Mouse (Mus musculus): Measurements from ENCODE around the gene Tmprss11g. TPM values are rescaled to one million over a fixed set of nuclear protein-coding genes. Genes with fewer than 3 reads are reported as not detected.

Tmprss11g gene
- polyA plus RNA-seq (2014; fragmentation: Nextera tagmentation; extraction: Ambion mirVana): 0.07 TPM in 1 of 2 replicates, not detected in the other

DNA sequence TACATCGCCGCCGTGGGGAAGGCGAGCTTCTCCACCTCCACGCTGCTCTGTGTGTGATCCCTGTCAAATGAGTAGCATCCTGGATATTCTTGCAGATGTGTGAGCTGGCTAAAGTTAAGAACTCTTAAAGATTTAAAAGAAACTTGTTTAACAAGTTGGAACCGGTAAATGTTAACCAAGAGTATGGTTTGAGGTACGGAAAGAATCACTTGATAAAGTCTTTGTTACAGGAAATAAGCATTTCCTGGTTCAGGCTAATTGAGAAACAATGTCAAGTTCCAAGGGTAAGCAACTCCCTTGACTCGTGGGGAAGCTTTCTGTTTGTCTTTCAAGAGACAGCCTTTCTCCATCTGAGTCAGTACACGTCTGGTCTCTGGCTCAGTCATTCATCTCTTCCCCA, at the start of gene Tmprss11g:
Gene Tmprss11g, minus strand, starts transcription at position 101 of the 400 bp plus-strand sequence.
- no peak within 1 kb of the TSS for H3K4me2 ChIP-seq (ENCODE audit: low read depth, low read length)
- no peaks in the 10 kb centered on the region for H3K27me3 ChIP-seq (ENCODE audit: control insufficient read depth, insufficient read depth, low read length)
- WGBS: 76% methylated on average over 9 of the region's 9 CpGs
- no peaks in the 10 kb centered on the region for H3K4me1 ChIP-seq (ENCODE audit: control insufficient read depth, insufficient read depth, low read length)
- H3K9ac ChIP-seq (replicated peaks; ENCODE audit: low read length): no peak within 1 kb of the TSS
- no peak within 1 kb of the TSS for H3K27ac ChIP-seq (replicated peaks; ENCODE audit: low read depth, low read length)
- no peak for DNase-seq (ENCODE audit: low spot score)
- no peak for ATAC-seq (replicated peaks; ENCODE audit: insufficient number of reproducible peaks, low FRiP score, low TSS enrichment, low read depth)
- H3K9me3 ChIP-seq (replicated peaks; ENCODE audit: control insufficient read depth, low read length): no peaks in the 10 kb centered on the region
- no peak within 1 kb of the TSS for H3K4me3 ChIP-seq (ENCODE audit: low read depth, low read length)
- no peaks in the 10 kb centered on the region for H3K36me3 ChIP-seq (replicated peaks; ENCODE audit: control insufficient read depth, insufficient read depth, low read depth, low read length)

DNA sequence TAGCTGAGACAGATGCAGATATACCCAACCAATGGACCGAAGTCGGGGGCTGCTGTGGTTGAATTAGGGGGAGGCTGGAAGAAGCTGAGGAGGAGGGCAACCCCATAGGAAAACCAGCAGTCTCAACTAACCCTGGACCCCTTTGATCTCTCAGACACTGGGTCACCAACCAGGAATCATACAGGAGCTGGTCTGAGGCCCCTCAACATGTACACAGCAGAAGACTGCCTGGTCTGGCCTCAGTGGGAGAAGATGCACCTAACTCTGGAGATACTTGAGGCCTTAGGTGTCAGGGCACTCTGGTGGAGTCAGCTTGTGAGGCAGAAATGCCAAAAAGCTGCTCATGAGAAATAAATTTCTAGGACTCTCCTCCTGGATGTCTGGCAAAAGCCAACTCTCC, 28.3 kb upstream of the Tmprss11g start:
- Histone ChIP-seq H3K27me3 (ENCODE audit: control insufficient read depth, insufficient read depth, low read length) (no peaks in the 10 kb centered on the region), H3K9me3 (replicated peaks; ENCODE audit: control insufficient read depth, low read length) (no peaks in the 10 kb centered on the region), H3K36me3 (replicated peaks; ENCODE audit: control insufficient read depth, insufficient read depth, low read depth, low read length) (no peaks in the 10 kb centered on the region), H3K9ac (replicated peaks; ENCODE audit: low read length) (no peak overlapping the region), H3K4me2 (ENCODE audit: low read depth, low read length) (no peak overlapping the region), H3K27ac (replicated peaks; ENCODE audit: low read depth, low read length) (no peak overlapping the region), H3K4me1 (ENCODE audit: control insufficient read depth, insufficient read depth, low read length) (no peaks in the 10 kb centered on the region), H3K4me3 (ENCODE audit: low read depth, low read length) (no peak overlapping the region)
- no peak for ATAC-seq (replicated peaks; ENCODE audit: insufficient number of reproducible peaks, low FRiP score, low TSS enrichment, low read depth)
- DNase-seq (ENCODE audit: low spot score): no peak
- 100% methylated on average over 2 of the region's 2 CpGs for WGBS

- Histone ChIP-seq H3K4me2 (ENCODE audit: low read depth, low read length) (no peak overlapping the region), H3K27ac (replicated peaks; ENCODE audit: low read depth, low read length) (no peak overlapping the region), H3K36me3 (replicated peaks; ENCODE audit: control insufficient read depth, insufficient read depth, low read depth, low read length) (no peaks in the 10 kb centered on the region), H3K9me3 (replicated peaks; ENCODE audit: control insufficient read depth, low read length) (no peaks in the 10 kb centered on the region), H3K27me3 (ENCODE audit: control insufficient read depth, insufficient read depth, low read length) (no peaks in the 10 kb centered on the region), H3K9ac (replicated peaks; ENCODE audit: low read length) (no peak overlapping the region), H3K4me3 (ENCODE audit: low read depth, low read length) (no peak overlapping the region), H3K4me1 (ENCODE audit: control insufficient read depth, insufficient read depth, low read length) (no peaks in the 10 kb centered on the region)
- 75% methylated on average over 3 of the region's 3 CpGs for WGBS
- no peak for ATAC-seq (replicated peaks; ENCODE audit: insufficient number of reproducible peaks, low FRiP score, low TSS enrichment, low read depth)
- DNase-seq (ENCODE audit: low spot score): no peak
Observed at GRCm38 (mm10) chr5:86540601-86541000, 22.2 kb upstream of the Tmprss11g start.

- no peaks in the 10 kb centered on the region for H3K27me3 ChIP-seq (ENCODE audit: control insufficient read depth, insufficient read depth, low read length)
- peak; percentile 1 for DNase-seq (ENCODE audit: low spot score)
- no peak; the same call in 1 of the 2 replicates for ATAC-seq (replicated peaks; ENCODE audit: insufficient number of reproducible peaks, low FRiP score, low TSS enrichment, low read depth)
- H3K36me3 ChIP-seq (replicated peaks; ENCODE audit: control insufficient read depth, insufficient read depth, low read depth, low read length): no peaks in the 10 kb centered on the region
- WGBS: 52% methylated on average over 2 of the region's 2 CpGs
- H3K4me2 ChIP-seq (ENCODE audit: low read depth, low read length): no peak overlapping the region
- no peak overlapping the region for H3K4me3 ChIP-seq (ENCODE audit: low read depth, low read length)
- no peak overlapping the region for H3K9ac ChIP-seq (replicated peaks; ENCODE audit: low read length)
- no peak overlapping the region for H3K27ac ChIP-seq (replicated peaks; ENCODE audit: low read depth, low read length)
- H3K4me1 ChIP-seq (ENCODE audit: control insufficient read depth, insufficient read depth, low read length): no peaks in the 10 kb centered on the region
- no peaks in the 10 kb centered on the region for H3K9me3 ChIP-seq (replicated peaks; ENCODE audit: control insufficient read depth, low read length)
Observed at GRCm38 (mm10) chr5:86528725-86529124, 10.3 kb upstream of the Tmprss11g start.

DNA sequence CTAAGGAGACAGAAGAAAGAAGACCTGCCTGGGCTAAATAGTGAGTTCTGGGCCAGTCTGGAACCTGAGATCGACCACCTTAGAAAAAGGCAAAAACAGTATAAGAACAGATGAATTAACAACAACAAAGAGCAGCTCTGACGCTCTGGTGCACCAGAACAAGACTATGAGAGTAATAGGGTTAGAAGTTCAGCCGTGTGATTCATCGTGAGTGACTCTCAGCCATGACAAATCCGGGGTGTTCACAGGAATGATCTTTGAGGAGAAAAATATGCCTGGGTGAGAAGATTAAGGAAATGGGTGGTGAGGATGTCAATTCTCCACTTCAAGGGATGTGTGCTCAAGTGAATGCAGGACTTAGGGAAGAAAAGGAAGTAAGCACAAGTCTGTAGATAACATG, 6.9 kb downstream of the Tmprss11g start:
- WGBS: 64% methylated on average over 5 of the region's 5 CpGs
- Histone ChIP-seq H3K9me3 (replicated peaks; ENCODE audit: control insufficient read depth, low read length) (no peaks in the 10 kb centered on the region), H3K27ac (replicated peaks; ENCODE audit: low read depth, low read length) (no peak overlapping the region), H3K9ac (replicated peaks; ENCODE audit: low read length) (no peak overlapping the region), H3K36me3 (replicated peaks; ENCODE audit: control insufficient read depth, insufficient read depth, low read depth, low read length) (no peaks in the 10 kb centered on the region), H3K4me1 (ENCODE audit: control insufficient read depth, insufficient read depth, low read length) (no peaks in the 10 kb centered on the region), H3K4me2 (ENCODE audit: low read depth, low read length) (no peak overlapping the region), H3K27me3 (ENCODE audit: control insufficient read depth, insufficient read depth, low read length) (no peaks in the 10 kb centered on the region), H3K4me3 (ENCODE audit: low read depth, low read length) (no peak overlapping the region)
- DNase-seq (ENCODE audit: low spot score) (no peak), ATAC-seq (replicated peaks; ENCODE audit: insufficient number of reproducible peaks, low FRiP score, low TSS enrichment, low read depth) (no peak)

- WGBS: 79% methylated on average over 1 of the region's 1 CpGs
Observed at GRCm38 (mm10) chr5:86493453-86493852, 24.9 kb downstream of the Tmprss11g start.

DNA sequence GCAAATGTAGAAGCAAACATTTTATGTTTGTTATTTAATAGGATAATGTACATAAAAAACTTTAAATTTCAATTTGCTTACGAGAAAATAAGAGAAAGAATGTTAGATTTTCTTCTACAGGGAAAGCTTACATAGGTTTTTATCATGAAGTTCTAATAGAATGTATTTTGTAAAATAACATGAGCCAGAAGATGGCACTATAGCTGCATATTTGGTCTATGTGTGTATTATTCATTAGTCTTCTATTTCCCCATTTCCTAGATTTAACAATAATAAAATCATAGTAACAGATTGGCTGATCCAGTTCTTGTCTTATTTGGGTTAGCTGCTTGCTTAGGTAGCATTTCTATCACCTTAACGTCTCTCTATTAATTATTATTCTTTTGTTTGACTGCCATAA, 35.8 kb downstream of the Tmprss11g start:
- WGBS: 75% methylated on average over 2 of the region's 2 CpGs
- Histone ChIP-seq H3K4me1 (ENCODE audit: control insufficient read depth, insufficient read depth, low read length) (no peaks in the 10 kb centered on the region), H3K27me3 (ENCODE audit: control insufficient read depth, insufficient read depth, low read length) (no peaks in the 10 kb centered on the region), H3K36me3 (replicated peaks; ENCODE audit: control insufficient read depth, insufficient read depth, low read depth, low read length) (no peaks in the 10 kb centered on the region), H3K4me3 (ENCODE audit: low read depth, low read length) (no peak overlapping the region), H3K9ac (replicated peaks; ENCODE audit: low read length) (no peak overlapping the region), H3K4me2 (ENCODE audit: low read depth, low read length) (no peak overlapping the region), H3K27ac (replicated peaks; ENCODE audit: low read depth, low read length) (no peak overlapping the region), H3K9me3 (replicated peaks; ENCODE audit: control insufficient read depth, low read length) (no peaks in the 10 kb centered on the region)
- ATAC-seq (replicated peaks; ENCODE audit: insufficient number of reproducible peaks, low FRiP score, low TSS enrichment, low read depth): no peak
- peak; percentile 19 for DNase-seq (ENCODE audit: low spot score)

More at GRCm38 (mm10) chr5:86493453-86493852, 24.9 kb downstream of the Tmprss11g start:
- Histone ChIP-seq H3K9ac (replicated peaks; ENCODE audit: low read length) (no peak overlapping the region), H3K36me3 (replicated peaks; ENCODE audit: control insufficient read depth, insufficient read depth, low read depth, low read length) (no peaks in the 10 kb centered on the region), H3K27ac (replicated peaks; ENCODE audit: low read depth, low read length) (no peak overlapping the region), H3K4me1 (ENCODE audit: control insufficient read depth, insufficient read depth, low read length) (no peaks in the 10 kb centered on the region), H3K4me2 (ENCODE audit: low read depth, low read length) (no peak overlapping the region), H3K4me3 (ENCODE audit: low read depth, low read length) (no peak overlapping the region), H3K9me3 (replicated peaks; ENCODE audit: control insufficient read depth, low read length) (no peaks in the 10 kb centered on the region), H3K27me3 (ENCODE audit: control insufficient read depth, insufficient read depth, low read length) (no peaks in the 10 kb centered on the region)
- DNase-seq (ENCODE audit: low spot score) (no peak), ATAC-seq (replicated peaks; ENCODE audit: insufficient number of reproducible peaks, low FRiP score, low TSS enrichment, low read depth) (no peak)

- H3K4me2 ChIP-seq (ENCODE audit: low read depth, low read length): no peak overlapping the region
- WGBS: 85% methylated on average over 1 of the region's 1 CpGs
- H3K4me3 ChIP-seq (ENCODE audit: low read depth, low read length): no peak overlapping the region
- DNase-seq (ENCODE audit: low spot score) (no peak), ATAC-seq (replicated peaks; ENCODE audit: insufficient number of reproducible peaks, low FRiP score, low TSS enrichment, low read depth) (no peak)
- H3K36me3 ChIP-seq (replicated peaks; ENCODE audit: control insufficient read depth, insufficient read depth, low read depth, low read length): no peaks in the 10 kb centered on the region
- no peaks in the 10 kb centered on the region for H3K4me1 ChIP-seq (ENCODE audit: control insufficient read depth, insufficient read depth, low read length)
- H3K27ac ChIP-seq (replicated peaks; ENCODE audit: low read depth, low read length): no peak overlapping the region
- no peaks in the 10 kb centered on the region for H3K9me3 ChIP-seq (replicated peaks; ENCODE audit: control insufficient read depth, low read length)
- H3K9ac ChIP-seq (replicated peaks; ENCODE audit: low read length): no peak overlapping the region
- H3K27me3 ChIP-seq (ENCODE audit: control insufficient read depth, insufficient read depth, low read length): no peaks in the 10 kb centered on the region
Observed at GRCm38 (mm10) chr5:86482031-86482430, 36.4 kb downstream of the Tmprss11g start.

Data from embryonic facial prominence, embryonic 11.5 days (tissue).